Mouse (Mus musculus) ES-CJ7 (cell line): ENCODE measurements around the gene Aox2.

Experiments
- DNase-seq: peaks from one replicate; pipeline ENCODE4 v3.0.0; 2011; ENCODE audit warnings: low read depth, low spot score

The Aox2 gene

DNA sequence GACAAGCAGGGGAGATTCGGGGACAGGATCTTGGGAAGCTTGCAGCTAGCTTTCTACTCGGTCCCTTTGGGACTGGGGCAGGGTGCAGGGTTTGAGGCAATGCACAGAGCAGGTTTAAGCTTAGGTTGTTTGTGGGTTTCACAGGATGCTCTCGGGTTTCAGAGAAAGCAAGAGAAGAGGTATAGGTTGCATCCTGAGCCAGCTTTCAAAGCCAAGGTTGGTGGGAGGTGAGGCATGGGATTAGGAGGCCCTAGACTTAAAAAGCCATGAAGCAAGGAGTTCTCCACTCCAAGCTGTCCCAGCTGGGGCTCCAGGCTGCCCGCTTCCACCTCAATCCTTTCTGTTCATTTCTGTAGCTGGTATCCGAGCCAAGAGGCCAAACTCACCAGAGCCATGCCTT, at the start of gene Aox2:
Gene Aox2 (plus strand): TSS at position 301 of the 400 bp plus-strand sequence.
- no peak for DNase-seq

DNA sequence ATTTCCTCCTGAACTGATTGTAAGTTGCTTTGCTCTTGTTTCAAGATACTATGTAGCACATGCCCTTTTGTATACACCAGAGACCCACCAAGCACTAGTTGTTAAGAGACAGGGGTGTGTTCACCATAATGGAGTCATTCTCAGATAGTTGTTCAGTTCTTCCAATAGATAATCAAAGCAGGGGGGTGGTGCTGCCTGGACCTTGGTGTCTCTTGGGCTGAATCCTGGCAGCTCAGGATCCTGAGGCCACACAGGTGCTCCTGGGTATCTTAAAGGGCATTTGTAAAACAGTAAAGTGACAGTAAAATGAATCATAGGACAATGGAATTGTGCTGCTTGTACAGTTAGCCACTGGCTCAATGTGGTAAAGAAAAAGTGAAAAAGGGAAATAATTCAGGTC, 49.2 kb upstream of the Aox2 start:
- DNase-seq: no peak

DNA sequence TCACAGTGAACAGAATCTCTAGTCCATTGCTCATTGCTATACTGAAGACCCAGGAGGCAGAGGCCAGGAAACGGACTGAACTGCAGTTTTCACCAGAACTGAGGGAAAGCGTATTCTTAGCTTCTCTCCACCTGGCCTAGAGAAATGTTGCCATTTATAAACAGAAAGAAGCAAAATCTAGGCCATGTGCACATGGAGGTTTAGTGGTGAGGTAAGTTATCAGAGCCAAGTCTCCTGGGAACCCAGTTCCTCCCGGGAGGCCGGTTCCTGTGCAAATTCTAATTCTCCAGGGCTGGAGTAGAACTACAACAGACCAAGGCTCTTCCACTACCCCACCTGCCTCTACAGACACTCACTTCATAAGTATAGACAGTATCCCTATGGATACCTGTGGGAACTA, 48.4 kb upstream of the Aox2 start:
- no peak for DNase-seq

DNA sequence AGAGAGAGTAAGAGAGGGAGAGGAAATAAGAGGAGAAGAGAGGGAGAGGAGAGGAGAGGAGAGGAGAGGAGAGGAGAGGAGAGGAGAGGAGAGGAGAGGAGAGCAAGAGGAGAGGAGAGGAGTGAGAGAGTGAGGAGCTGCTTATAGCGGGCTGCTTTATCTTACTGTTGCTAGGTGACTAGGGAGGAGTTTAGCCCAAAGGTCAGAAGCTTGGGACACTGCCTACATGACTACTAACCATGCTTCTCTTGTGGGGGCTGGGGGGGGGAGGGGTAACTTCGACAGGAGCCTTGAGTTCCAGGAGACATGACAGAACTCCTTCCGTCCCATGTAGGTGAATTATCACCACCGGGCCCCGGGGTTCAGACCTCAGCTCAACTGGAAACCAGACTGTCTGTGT, 47.6 kb upstream of the Aox2 start:
- DNase-seq: no peak

DNA sequence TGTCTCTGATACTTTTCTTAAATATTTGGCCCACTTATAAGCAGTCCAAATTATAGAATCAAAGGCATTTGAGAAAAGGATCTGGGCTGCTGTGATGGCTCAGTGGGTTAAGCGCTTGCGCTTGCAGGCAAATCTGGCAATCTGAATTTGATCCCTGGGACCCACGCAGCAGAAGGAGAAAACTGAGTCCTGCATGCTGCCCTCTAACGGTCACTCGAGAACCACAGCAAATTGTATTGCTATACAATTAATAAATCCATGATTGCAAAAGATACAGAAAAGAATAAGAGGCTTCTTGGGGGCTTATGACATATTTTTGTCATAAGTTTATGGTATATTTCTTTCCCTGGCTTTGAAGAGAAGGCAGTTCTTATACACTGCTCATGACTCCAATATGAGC, 42.7 kb upstream of the Aox2 start:
- no peak for DNase-seq

DNA sequence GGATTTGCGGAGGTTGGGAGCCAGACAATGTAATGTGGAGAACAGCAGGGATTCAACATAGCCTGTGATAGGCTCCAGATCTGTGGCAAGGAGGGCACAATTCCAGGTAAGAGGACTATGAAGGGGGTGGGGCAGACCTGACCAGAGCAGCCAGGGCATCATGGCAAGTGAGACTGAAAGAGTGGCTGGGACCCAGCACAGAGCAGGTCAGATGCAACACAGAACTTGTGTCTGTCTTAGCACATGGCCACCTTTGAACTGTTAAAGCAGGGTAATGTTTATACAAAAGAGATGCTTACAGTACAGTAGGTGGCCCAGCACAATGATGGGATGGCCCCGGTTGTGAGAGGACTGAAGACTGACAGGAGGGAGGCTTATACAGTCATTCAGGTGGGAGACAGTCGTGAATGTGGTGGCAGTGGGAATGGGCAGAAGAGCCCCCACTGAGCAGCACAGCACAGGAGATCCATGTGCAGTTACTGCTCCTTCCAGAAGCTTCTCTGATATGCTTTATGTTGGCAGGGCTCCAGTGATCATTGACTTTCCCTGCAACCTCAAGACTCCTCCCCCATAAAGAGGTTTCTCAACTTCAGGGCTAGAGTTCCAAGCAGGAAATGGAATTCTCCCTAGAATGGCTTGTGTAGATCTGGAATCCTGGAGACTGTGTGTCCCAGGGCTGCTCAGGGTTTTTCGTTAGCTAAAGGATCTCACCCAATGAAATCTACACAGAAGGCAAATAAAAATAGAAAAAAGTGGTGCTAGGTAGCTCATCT, 40.4 kb upstream of the Aox2 start:
- no peak for DNase-seq

DNA sequence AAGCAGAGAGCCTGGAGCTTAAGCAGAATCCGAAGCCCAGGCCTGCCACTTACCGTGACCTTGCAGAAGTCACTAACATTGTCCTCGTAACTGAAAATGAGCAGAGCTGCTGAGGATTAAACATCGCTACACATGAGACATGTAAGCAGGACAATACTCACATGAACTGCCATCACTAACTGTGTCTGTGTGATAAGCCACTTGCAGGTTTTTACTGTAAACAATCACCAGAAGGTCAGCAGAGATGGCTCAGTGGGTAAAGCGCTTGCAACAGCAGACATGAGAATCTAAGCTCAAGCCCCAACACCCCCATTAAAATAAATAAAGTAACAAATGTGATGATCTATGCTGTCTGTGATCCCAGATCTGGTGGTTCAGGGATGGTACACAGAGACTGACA, 39.7 kb upstream of the Aox2 start:
- DNase-seq: no peak

DNA sequence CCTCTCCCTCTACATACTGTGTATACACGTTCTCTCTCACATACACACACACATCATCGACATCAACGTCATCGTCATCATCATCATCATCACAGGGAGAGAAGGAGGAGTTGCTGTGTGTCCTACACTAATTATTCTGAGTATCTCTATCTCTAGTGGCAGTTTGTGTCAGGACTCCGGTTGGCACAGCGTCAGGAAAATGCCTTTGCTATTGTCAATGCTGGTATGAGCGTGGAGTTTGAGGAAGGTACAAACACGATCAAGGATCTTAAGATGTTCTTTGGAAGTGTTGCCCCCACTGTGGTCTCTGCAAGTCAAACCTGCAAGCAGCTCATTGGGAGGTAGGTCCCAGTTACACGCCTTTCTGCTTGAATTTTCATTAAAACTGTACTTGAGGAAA, 39.2 kb upstream of the Aox2 start:
- no peak for DNase-seq

DNA sequence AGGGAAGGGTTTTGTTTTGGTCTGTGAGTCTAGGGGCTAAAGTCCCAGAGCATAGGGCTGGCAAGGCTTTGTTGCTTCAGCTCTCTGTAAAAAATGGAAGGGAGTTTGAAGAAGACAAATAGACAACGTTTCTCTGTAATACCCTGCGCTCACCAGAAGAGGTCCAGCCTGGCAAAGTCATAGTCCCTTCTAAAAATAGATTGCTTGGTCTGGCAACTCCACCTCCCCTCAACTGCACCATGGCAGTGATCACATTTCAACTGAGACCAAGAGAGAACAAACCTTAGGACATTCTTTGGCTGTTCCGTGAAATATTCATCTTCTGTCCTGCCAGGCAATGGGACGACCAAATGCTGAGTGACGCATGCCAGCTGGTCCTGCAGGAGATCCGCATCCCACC, 37.8 kb upstream of the Aox2 start:
- DNase-seq: peak; percentile 70

DNA sequence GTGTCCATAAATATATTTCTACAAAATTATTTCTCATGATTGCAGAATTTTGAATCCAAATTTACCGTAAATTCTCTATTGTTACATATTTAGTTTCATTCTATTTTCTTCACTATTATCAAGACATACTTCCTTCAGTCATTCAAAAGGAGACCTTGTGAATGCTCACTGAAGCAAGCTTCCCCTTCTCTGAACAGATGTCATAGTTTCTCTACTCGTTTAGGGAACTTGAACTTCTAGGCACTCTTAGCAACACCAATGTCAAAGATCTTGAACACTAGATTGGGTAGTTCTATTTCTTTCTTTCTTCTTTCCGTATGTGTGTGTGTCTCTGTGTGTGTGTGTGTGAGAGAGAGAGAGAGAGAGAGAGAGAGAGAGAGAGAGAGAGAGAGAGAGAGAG, 33.6 kb upstream of the Aox2 start:
- DNase-seq: no peak

DNA sequence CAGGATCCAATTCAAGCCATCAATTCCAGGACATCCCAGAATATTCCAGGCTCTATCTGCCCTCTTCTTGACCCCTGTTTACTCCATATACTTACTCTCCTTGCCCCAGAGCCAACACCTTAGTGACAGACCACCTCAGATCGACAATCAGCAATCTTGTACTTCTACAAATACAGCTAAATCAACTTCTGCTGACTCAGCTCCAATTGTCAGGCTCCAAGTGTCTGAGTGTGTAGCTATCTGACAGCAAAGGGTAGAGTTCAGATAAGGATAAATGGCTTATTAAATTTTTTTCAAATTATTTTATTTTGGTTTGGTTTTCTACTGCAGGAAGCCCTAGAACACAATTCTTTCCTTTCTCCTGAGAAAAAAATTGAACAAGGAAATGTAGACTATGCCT, 29.6 kb upstream of the Aox2 start:
- no peak for DNase-seq

DNA sequence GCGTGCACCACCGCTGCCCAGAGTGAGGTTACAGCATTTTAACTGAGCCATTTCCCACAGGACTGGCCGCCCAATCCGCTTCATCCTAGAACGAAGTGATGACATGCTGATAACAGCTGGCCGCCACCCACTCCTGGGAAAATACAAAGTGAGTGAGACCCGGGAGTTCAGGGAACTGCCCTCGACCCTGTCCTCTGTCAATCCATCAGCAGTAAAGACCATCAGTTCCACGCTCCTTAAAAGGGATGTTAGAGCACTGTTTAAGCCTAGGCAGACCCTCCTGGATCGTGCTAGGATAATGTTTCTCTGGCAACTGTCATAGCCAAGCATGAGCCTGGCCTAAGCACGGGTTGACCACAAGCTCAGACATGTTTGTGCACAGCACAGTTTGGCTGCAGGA, 24.7 kb upstream of the Aox2 start:
- DNase-seq: peak; percentile 30

DNA sequence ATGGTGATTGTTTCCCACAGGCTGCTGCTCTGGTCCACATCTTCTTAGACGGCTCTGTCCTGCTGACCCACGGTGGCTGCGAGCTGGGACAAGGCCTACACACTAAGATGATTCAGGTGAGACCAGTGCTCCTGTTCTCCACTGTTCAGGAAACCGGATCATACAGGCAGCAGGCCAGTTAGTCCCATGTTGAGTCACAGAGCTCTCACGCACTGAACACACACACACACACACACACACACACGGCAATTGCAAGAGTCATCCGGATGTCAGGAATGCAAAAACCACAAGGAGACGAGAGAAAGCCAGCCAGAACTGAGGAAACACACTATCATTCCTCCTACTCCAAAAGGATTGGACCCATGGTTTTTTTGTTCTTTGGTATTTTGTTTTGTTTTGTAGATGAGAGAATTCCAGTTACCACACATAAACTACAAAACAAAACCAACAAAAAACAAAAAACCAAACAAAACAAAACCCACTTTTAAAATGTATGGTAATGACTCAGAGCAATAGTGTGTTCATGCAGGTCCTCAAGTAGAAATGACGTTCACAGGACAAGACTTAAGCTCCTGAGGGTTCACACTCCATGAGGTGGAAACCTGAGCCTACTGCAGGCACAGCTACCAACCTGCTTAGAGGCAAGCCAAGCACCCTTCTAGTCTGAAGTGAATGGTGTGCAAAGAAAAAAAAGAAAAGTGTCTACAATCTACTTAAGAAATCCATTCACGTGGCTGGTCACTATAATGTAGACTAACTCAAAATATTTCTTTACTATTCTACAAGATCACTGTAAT, 20.7 kb upstream of the Aox2 start:
- DNase-seq: no peak

DNA sequence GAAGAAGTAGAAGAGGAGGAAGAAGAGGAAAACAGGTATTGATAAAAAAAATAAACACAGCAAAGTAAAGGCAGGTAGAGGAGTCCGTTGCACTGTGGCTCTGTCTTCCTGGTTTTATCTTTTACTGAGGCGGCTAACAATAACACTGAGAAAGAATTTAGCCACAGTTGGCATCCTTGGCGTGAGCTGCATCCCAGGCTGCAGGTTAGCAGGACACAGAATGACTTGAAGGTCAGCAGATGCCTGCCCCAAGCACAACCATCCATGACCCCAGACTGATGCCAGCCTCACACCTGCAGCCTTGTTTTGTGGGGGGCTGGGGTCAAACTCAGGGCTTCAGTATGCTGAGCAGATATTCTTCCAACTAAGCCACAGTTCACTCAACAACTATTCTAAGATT, 17.8 kb upstream of the Aox2 start:
- no peak for DNase-seq

DNA sequence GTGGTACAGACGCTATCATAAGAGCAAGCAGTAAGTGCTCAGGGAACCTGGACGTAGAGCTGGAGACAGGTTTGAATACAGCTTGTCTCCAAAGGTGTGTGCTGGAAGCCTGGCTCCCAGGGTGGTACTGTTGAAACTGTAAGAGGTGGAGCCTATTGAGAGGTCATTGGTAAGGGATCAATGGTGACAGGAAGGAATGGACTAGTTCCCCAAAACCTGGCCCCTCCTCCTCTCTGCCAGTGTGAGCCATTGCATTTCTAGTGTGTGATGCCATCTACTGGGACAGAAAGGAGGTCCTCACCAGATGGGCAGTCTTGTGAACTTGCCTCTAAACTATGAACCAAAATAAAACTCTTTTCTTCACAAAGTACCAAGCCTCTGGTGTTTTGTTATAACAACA, 9.9 kb upstream of the Aox2 start:
- DNase-seq: no peak

DNA sequence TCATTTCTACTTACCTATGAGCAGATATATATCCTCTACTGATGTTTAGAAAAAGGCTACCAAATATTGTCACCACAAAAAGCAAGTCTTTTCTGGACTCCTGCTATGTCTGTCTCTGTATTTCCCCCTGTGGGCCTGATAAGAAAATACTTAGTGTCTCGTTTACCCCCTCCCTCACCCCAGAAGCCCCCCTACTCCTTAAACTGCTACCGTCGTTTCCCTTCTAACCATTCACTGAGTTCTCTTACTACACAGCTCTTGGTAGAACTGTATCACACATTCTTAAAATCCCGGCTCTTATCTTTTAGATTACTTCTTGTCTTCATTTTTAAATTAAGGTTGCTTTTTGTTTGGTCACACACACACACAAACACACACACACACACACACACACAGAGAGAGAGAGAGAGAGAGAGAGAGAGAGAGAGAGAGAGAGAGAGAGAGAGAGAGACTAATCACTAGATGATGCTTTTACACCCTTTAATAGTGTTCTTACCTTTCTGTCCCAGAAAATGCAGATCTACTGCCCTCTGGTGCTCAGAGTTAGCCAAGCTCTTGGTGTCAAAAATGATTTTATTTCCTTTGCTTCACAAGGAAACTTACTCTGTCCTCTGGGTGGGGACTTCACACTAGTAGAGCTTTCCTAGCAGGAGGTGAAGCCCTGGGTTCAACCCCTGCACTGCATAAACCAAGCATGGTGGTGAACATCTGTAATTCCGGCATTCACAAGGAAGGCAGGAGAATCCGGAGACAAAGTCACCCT, 7.1 kb upstream of the Aox2 start:
- peak; percentile 76 for DNase-seq

DNA sequence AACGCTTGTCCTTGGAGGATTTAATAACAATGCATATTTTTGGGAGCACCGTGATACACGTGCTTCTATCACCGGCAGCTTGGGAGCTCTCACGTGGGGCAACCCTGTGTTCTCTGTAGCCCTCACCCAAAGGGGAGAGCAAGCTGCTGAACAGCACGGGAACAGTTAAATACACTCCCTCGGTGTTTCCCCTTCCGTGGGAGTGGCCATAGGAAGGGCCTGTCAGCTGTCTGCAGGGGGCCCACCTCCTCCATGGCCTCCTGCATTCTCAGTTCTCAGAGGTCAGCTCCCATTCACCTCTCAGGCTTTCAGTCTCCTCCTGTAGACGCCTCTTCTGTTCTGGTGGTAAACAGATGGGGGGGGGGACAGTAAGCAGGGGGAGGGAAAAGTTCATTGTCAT, 2.2 kb upstream of the Aox2 start:
- DNase-seq: peak; percentile 37

DNA sequence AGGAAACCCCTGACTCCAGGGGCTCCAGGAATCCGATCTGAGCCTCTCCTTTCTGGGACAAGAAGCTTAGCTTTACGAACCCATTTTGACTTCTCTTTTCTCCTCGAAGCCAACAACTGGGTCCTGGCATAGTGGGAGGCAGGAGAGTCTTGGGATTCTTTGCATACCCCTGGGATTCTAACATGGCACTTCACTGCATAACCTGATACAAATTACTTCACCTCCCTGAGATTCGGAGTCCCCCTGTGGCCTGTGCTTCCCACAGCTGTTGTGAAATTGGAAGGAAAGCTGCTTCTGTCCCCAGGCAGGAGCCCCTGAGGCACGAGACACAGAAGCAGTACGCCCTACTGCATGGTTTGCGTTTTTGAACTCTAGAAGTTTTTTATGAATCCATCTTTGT, 387 bp downstream of the Aox2 start:
- no peak for DNase-seq

DNA sequence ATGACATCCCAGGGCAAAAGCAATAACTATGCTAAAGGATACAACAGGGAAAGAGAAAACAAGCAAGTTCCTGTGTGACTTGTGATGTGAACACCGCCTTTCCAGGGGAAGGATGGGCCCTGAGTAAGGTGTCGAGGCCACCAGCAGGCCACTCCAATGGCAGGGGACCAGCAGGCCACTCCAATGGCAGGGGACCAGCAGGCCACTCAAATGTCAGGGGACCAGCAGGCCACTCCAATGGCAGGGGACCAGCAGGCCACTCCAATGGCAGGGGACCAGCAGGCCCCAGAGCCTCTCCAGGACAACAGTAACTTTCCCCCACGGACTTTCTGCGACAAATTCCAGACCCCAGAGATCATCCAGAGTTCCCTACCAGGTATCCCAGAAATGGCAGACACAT, 2.3 kb downstream of the Aox2 start:
- DNase-seq: no peak

DNA sequence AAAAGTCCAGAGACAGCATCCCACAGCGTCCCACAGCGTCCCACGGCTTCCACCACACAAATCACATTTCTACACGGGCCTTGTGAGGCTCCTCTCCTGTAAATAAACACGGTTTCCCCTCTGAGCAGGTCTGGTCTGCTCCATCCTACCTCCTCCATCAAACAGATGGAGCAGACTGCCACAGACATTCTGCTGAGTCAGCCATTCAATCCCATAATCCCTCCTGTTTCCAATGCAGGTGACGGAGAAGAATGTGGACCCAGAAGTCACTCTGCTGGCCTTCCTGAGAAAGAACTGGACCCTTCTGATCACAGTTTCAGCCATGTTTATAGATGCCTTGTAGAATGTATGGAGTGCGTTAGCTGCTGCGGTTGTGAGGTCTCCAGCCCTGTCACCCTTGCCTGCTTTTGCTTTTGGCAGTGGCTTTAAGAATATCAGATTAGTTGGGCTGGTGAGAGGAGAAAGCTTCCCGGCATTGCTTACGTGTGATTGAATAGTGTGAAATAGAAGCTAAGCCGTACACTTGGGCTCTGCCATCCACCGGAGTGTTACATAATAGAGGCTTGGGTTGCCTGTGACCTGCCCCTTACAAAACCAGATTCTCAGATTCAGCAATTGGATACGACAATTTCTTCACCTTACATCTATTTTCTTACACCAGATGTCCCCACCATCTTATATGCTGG, 3.0 kb downstream of the Aox2 start:
- no peak for DNase-seq

DNA sequence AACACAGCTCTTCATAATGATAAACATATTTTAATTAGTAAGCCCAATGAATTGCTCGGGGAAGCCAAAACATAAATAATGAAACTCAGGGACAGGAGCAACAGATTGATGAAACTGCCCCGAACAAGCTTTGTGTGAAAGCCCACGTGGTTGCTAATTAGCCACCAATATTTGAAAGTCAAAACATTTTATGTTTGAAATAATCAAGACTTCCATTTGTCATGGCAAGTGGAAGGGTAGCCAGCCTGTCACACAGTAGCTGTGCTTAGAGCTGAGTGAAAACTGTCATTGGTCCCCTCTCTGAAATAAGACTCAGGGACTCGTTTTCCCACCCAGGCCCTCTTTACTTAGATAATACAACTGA, 3.5 kb downstream of the Aox2 start:
- no peak for DNase-seq

DNA sequence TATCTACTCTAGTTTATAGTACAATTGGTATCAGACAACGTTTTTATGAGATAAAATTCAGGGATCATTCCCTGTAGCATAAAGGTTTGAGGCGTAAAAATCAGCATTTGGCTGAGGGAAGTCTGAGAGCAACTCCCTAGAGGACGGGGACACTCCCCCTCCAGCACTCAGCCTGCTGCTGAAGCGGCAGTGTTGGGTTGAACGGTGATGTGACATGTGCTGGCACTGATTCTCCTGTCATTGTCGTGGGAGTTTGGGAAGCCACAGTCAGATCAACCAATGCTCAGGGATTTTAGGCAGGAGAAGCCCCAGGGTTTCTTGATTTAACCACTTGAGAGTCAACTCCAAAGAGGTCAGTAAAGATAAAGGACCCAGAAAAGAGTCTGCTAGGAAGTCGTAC, 6.4 kb downstream of the Aox2 start:
- DNase-seq: no peak
